Mouse (Mus musculus) yolk sac, embryonic 10.5 days (tissue): Measurements from ENCODE around the gene L2hgdh.

Experiments
- DNase-seq: peaks from one replicate; pipeline ENCODE4 v3.0.0-alpha.2; 2017; ENCODE audit warnings: low spot score

L2hgdh gene

DNA sequence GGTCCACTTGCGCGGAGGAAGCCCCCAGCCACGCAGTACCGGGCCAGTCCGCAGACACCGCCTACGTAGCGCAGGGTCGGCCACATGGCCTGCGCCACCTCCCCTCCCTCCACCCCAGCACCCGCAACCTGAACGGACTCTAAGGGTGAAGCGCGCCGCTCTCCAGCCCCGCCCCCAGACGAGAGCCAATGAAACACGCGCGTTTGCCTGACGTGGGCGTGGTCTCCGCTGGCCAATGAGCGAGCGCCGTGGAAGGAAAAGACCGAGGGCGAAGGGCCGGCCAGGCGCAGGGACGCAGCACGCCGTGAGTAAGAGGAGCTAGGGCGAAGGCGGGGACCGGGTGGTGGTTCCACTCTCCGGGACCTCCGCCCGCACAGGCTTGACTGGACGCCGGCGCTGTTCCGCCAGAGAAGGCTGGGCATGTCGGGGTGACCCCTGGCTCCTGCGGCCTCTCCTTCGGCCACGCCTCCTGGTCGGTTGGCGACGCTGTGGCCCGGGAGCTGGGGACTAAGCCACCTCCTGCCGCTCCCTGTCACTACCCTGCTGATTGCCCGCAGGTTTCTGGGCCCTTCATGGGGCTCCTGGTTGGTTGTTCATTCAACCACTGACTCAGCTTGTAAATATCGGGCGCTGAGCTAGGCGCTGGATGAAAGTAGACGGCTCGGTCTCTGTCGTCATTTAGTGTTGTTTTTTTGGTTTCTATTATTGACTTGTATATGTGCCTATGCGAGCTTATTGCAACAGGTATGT lies at the start of gene L2hgdh, which contains the start of gene Atp5s:
L2hgdh (minus strand) TSS at position 163 of the 750 bp plus-strand sequence.
Atp5s (plus strand) TSS at position 240 of the 750 bp plus-strand sequence.
- peak; percentile 98 for DNase-seq

DNA sequence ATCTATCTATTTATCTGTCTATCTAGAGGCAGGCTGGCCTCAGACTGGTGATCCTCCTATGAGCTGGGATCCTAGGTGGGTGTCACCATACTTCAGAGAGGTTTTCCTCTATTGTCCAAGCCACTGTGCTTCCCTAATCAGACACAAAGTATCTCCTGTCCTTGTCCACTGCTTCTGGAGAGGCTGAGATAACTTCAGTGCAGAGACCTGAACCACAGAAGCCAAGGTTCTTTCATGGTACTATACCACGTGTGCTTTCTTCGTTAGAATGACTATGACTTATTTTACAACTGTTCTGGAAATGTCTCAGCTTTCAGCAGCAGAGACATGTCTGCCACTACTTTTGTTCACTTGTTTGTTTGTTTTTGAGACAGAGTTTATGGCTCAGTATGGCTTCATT lies 44.2 kb upstream of the L2hgdh start:
- no peak for DNase-seq

DNA sequence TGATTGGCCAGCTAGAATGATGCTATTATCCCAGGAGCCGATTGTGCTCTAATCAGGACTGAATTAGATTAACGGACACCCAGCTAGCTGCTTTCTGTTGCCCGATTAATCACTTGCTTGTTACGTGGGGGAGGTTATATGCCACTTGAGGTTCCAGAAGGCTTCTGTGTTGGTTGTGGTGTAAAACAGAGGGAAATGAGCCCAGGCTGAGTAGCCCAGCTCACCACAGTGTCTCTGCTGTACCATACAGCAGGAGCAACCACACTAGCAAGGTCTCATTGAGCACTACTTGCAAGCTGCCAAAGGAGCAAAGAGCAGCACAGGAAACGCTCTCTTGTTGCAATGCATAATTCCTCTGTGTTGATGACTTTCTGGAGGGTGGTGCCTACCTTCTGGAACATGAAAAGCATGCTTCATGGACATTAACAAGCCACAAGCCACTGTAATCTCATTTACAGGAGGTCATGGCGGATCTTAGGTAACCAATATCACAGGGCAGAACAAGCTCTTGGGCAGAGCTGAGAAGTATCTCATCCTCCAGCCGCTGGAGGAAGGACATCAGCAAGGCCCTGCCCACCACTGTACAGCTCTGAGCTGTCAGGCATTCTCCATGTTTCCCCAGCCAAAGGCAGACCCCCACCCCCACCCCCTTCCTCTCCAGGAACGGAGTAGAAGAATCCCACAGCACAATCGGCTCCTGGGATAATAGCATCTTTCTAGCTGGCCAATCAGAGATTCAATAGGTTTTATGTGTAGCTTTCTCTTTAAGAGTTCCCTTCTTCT lies 43.0 kb upstream of the L2hgdh start:
- no peak for DNase-seq

DNA sequence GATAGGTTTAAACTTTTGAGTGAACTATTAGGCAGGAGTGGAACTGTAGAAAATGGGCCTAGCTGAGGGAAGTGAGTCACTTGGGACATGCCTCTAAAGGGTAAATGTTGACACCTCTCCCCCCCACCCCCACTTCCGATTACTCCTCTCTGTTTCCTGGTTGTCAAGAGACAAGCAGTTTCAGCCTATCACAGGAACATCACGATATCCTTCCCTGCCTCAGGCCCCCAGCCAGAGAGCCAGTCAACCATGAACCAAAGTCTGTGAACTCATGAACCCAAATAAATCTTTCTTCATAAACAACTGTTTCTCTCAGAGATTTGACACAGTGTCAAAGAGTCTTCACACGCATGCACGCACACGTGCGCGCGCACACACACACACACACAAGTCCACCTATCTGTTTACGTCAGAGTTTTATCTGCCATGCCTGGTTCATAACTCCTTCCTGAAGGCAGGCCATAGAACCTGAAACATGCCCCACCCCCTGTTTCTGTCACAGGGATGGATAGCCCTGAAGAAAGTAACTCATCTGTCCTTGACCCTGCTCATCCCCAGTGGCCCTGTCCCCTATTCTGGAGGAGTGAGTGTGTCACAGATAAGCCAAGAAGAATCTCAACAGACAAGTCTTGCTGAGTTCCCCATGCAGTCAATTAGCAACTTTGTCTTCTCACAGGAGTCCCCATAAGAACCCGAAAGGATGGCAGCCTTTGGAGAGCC lies 41.7 kb upstream of the L2hgdh start:
- no peak for DNase-seq

DNA sequence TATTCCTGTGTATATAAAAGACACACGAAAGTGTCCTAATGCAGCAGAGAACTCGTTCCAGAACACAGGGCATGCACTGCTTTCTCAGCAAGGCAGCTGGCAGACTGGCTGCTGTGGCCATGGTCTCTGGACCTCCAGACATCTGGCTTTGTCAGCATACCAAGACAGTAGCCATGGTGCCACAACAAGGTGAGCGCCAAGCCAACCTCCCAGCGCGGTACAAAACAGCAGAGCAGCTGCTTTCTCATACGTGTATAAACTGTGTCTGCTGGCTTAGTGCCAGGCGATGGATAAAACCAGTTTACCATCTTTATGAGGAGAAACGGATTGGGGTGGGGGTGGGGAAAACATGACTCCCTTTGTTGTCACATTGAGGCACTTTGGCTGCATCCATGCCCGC lies 40.9 kb upstream of the L2hgdh start:
- DNase-seq, result no peak

DNA sequence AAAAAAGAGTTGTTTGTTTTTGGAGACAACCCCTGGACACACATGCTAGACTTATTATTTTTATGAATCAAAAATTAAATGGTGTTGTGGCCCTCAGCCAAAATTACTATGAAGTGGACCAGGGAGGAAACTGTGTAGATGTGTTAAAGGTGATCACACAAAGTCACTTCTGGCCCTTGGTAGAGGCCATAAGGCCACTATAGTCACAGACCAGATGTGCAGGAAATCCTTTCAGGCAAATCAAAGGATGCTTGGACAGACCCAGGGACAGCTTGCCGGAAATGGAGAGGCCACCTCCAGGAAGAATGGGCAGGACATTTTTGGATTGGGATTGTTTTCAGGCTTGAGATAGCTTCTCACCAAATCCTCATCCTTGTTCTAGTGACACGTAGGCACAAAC lies 36.9 kb upstream of the L2hgdh start:
- DNase-seq, result no peak

DNA sequence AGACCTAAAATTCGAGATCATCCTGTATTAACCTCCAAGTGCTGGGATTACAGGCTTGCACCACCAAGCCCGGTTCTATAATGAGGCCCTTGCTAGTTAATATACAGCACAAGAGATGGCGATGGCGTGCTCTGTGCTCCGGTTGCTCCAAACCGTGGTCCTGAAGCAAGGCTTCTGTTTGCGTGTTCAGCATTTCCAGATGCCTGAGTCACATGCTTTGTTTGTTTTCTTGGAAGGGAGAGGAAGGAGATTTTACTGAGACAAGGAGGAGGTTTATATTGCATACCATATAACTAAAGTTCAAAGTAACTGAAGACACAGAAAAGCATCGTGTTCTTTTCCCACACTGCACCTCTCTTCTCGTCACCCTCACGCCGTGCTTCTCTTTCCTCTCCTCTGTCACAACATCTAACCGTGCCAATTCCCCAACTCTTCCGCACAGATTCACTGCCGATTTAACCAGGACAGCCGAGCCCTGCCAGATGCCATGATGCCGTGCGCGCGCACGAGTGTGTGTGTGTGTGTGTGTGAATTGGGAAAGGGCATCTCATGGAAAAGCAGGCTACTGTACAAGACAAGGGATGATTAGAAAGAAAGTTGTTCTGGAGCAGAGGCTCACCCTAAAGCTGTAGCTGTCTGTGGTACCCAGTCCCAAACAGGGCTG lies 36.2 kb upstream of the L2hgdh start:
- no peak for DNase-seq

DNA sequence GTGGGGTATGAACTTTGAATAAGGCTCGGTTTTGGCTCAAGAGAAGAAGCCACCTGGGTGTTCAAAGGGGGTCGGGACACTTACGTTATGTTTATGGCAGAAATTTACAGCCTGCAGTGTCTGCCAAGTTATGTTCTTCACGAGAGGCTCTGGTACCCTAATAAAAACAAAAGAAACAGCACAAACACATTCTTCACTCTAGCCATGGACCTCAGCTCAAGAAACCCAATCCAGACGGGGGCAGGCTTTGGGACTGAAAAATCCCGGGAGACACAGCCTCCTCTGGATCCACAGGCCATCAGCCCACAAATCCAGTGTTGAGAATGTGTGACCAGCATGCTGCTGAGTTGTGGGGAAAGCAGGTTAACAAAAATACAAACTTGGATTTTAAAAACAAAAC lies 35.3 kb upstream of the L2hgdh start:
- DNase-seq, result no peak

DNA sequence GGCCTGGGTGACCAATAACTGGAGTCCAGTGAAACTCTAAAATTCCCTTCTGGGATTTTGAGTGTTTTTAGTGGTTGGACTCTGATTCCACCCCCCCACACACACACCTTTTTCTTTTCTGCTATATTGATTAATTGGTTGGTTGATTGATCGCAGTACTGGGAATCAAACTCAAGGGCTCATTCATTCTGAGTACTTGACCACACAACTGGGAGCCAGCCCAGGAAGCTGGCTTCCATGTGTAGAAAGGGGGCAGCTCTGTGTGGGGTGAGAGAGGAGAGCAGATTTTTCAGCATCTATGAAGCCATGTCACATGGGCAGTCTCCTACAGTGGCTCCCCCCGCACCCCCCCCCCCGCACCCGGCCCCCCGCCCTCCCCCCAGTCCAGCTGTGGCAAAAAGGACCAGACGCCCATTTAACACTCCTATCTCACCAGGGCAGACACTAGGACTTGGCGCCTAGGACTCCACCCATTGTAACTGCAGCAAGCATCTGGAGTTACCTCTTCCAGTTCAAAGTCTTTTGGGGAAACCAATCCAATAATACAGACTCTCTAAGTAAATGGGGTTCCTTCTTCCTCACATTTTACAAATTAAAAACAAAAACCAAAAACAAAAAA lies 34.7 kb upstream of the L2hgdh start:
- DNase-seq, result peak; percentile 36

DNA sequence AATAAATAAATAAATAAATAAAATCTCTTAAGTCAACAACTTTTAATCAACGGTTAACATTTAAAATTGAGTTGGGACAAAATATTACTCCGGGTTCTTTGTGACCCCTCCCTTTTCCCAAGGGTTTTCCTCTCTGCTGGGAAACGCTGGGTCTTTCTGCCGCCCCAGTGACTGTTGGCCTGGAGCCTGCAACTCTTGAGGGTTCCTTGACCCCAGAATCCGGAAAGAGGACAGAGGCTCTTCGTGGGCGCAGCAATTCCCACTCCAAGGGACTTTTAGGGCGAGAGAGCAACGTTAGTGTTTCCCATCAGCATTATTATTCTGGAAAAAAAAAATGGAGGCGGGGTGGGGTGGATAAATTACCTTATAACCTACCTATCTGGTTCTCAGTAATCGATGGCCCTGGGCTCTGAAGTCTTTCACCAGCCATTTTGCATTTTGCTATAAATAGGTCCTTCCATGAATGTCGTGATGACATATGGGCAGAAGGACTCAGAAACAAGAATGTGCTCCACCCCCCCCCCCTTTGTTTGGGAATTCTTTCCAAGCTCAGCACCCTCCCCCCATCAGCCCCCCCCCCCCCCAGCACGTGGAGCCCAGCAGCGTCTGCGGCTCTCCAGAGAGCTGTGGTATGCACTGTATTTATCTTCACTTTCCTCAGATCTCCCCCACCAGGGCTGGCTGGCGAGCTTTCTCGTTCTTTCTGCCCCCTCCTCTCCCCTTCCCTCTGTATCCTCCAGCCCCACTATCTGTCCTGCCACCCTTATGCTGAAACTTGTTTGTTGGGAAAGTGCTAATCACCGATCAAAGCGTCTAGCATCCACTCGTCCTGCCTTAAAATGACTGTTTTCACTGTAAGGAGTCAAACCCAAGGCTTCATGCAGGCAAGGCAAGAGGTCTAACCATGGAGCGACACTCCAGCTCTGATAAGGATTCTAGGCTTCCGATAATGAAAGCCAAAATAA lies 33.8 kb upstream of the L2hgdh start:
- peak; percentile 72 for DNase-seq

DNA sequence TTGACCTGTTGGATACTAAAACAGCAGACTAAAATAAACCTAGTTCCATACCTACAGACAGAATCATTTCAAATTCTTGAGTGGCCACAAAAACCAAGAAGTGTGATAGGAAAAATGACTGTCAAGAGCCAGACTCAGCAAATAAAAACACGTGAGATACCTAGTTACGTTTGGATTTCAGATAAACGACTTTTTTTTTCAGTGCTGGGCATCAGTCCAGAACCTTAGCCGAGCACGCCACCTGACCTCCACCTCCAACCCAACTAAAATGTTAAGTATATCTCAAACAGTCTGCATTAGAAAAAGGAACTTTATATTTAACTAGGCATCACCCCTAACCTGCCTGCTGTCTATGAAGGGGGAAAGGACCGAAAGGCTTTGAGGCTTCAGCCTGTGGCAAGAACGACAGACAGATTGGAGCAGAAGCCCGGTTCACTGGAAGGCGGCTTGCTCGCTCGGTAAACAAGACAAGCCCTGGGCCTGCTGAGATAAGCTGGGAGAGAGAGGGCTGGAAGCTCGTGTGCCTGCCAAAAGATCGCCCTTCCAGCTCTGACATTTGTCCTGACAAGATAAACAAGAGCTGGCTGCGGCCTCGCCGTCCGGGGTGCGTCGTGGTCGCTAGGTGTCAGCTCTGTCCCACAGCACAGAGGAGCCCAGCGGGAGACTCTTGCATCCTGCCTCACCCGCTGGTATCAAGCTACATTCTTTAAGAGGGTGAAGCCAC lies 32.9 kb upstream of the L2hgdh start:
- DNase-seq, result peak; percentile 90

DNA sequence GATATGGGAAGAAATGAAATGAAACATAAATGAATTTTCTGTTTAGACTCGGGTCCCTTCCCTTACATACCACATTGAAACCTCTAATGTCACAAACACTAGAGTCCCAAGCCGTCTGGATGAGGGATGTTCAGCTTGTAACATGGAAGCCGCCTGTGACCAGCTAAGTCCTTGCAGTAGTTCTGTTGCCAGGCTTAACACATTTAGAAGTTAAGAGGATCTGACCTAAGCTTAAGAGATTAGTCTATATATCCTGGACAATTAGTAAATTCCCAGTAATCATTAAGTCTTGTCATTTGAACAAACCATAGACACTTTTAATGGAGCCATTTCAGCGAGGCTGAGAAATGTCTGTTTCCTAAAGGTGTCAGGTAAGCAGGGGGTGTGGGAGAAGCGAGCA lies 31.3 kb upstream of the L2hgdh start:
- DNase-seq, result no peak

DNA sequence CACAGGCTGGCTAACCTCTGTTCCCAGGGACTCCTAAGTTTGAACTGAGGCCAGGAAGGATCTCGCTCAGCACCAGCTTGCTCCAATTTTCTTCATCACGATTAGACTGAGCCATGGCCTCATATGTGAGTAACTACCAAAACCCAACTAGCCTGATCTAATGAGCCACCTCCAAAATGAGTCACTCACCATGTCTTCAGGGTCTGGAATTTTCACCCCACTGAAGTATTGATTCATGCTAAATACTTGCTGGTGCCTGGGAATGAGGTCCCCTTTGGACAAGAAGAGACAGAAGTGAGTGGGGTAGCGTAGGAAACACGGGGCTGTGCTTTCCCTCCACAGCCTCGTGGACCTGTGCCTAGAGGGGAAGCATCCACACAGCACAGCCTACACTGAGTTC lies 29.3 kb upstream of the L2hgdh start:
- DNase-seq, result no peak

DNA sequence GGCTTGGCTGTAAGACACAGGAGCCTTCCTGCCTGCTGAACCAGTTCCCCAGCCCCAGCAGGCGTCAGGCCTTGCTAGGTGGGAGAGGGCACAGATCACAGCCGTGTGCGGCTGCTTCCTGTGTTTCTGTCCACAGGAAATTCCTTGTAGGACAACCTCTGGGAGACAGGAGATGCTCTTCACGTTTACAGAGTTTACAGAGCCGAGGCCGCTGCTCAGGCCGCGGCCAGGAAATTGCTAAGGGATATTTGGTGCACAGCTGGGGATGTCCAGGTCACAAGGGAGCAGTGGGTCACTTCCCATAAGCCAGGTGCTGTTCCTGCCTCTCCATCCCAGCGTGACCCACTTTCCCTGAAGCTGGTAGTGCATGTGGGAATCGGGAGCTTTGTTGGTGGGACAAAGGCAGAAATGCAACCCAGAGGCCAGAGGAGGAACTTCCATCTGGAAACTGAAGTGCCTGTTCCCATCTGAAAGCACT lies 27.2 kb upstream of the L2hgdh start:
- peak; percentile 53 for DNase-seq

DNA sequence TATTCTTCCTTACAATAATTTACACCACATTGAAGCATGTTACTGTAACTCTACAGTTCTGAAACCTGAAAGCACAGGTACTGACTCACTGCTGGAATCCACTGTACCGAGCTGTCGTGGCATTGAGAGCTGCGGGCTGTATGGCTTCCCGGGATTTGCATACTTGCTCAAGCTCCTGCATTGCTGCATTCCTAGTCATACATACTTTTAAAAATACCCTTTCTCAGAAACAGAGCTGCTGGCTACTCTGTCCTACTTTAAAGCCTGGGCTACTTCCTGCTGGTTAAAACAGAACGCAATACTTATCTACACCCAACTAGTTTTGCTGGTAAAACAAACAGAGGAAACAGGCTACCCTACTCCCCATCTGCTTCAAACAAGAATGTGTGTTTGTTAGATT lies 19.5 kb upstream of the L2hgdh start:
- no peak for DNase-seq

DNA sequence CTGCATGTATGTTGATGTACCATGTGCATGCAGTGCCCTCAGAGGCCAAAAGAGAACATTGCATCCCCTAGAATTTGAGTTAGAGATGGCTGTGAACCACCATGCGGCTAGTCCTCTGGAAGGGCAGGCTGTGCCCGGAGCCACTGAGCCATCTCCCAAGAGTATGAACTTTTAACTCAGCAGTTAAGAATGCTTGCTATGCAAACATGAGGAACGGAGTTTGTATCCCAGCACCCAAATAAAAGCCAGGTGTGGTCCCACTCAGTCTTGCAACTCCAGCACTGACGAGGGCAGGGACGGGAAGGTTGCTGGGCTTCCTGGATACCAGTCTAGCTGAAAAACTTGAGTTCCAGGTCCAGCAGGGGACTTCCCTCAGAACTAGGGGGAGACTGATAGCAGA lies 17.3 kb upstream of the L2hgdh start:
- DNase-seq, result no peak

DNA sequence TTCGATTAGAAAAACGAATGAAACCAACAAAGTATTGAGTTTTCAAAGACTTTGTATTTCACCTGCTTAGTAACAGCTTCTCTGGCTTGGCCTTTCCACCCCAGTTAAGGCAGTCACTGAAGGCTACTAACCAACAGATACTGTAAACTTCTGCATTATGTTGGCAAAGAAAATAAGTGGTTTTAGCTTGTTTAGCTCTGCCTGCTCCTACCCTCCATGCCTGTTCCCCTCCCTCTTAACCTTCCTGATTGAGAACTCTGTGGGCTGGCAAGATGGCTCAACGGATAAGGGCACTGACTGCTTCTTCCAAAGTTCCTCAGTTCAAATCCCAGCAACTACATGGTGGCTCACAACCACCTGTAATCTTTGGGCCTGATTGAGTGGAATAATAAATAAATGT lies 9.2 kb upstream of the L2hgdh start:
- no peak for DNase-seq

DNA sequence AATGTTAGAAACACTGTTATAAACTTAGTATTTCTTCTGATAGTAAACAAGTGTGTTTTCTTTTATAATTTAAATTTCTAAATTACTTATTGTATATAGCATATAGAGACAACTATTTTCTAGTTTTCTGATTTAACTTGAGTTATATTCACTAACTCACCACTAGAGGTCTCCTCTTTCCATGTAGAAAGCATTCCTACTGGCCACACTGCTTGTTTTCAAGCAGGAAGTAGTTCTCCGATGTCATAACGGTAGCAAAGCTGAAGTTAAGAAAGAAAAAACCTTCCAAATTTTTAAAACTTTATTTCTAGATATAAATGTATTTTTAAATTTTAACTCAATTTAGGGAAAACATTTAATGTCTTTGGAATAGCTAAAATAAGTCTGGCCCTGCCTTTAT lies 8.8 kb upstream of the L2hgdh start:
- no peak for DNase-seq

DNA sequence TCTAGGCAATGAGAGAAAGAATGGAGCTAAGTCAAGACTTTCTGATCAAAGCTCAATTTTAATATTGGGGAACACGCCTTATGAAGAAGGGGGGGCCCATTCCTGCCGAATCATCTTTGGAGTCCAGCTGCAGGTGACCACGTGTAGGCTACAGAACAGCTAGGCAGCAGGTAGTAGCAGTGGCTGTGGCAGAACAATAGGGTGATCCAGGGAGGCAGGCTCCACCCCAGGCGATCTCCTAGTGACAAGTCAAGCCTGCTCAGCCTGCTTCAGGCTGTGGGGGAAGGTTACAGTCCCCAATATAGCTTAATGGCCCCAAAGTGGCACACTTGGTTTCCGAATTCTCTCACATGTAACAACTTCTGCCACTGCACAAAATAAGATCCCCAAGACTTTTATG lies 7.5 kb upstream of the L2hgdh start:
- no peak for DNase-seq

DNA sequence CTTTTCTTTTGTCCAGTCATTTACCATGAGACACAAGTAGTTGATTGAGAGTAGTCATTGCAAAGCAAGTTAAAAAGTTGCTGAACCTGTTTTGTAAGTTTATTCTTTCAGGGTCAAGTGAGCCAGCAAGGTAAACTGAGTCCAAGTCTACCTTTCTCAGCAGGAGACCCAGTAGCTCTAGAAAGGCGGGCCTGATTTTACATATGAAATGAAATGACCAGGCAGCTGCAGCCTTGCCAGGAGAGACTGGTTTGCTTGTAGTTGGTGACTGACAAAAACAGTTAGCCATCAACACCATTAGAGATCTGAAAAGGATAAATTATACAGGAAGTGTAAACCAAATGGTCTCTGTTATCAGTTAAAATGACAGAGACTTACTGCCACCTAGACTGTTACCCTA lies 5.6 kb upstream of the L2hgdh start:
- no peak for DNase-seq
